Mouse (Mus musculus): ENCODE data around the gene Cd320. TPM values are rescaled to one million over a fixed set of nuclear protein-coding genes. Genes with fewer than 3 reads are reported as not detected.
"Not testable (repeated sequence)": the region's sequence is repeated elsewhere in the genome, so short reads cannot be mapped to it uniquely, and the experiment has no call there.

Gene Cd320
- total RNA-seq, 4 experiments from 2014 or later, result 22.8 to 26.0 (median 25.1) TPM

DNA sequence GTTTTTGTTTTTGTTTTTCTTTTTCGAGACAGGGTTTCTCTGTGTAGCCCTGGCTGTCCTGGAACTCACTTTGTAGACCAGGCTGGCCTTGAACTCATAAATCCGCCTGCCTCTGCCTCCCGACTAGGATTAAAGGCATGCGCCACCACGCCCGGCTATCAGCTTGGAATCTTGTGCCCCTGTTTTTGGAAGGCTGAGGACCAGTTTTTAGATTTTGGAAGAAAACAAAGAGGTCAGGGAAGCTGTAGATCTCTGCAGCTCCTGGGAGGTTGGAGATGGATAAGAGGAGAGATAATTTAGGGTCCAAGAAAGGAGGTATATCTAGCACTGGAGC, 17.9 kb upstream of the Cd320 start:
- not testable (repeated sequence) for DNase-seq (ENCODE audit: low spot score in 2 of 2)

DNA sequence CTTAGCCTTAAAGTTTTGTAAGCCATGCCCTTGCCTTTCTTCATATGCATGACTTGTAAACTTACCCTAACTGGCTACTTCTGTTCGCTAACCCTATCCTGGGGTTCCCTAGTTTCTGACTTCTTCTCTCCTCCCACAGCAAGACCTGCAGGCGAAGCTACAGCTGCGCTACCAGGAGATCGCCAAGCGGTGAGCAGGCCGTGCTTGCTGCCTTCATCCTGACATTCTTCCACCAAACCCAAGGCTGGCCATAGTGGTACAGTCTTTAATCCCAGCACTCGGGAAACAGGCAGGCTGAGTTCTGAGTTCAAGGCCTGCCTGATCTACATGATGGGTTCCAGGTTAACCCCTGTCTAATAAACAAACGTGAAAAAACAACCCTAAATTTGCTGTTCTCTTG, 17.4 kb upstream of the Cd320 start:
- no peak for DNase-seq (ENCODE audit: low spot score in 2 of 2)

DNA sequence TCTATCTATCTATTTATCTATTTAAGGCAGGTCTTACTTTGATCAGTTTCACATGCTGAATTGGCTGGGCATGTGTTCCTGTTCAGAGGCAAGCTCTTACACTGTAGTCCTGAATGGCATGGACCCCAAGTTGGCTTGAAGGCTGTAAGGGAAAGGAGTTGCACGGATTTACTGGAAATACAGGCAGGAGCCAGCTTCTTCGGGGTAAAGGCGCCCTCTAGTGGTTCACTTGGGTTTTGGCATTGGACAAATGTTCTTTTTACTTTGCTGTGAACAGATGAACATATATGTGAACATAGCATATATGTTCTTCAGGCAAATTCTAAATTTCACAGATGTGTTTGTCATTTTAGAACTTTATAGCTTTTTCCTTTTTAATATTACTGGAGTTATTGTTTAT, 16.0 kb upstream of the Cd320 start:
- peak; percentile 49 to 69 for DNase-seq (ENCODE audit: low spot score in 2 of 2)

DNA sequence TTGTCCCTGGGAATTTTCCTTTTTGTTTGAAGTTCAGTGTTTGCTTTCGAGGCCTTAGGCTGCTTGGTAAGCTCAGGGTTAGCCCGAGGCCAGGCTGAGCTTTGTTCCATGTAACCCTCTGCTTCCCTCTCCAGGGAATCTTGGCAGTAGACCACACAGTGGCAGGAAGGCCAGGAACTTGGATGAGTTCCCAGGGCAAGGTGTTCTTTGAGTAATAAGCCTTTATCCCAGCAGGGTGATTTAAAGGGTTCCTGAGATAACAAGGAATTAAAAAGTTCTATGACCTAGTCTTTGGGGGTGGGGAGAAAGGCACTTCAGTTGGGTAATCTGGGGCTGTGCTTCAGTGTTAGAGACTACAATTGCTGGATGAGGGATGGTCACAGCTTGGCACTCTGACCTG, 14.0 kb upstream of the Cd320 start:
- DNase-seq (ENCODE audit: low spot score in 2 of 2), result no peak

DNA sequence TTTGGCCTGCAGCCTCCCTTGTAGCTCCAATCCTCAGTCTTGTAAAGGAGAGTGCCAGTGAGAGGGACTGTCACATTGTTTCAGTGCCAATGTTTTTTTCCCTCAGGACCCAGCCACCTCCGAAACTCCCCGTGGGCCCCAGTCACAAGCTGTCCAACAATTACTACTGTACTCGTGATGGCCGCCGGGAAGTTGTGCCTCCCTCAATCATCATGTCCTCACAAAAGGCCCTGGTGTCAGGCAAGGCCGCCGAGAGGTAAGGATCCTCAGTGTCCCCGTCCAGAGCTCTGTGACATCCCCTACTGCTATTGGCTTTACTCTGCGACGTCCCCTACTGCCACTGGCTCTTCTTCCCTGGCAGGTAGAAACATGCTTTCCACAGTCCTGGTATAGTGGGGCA, 13.3 kb upstream of the Cd320 start:
- DNase-seq (ENCODE audit: low spot score in 2 of 2), result no peak

DNA sequence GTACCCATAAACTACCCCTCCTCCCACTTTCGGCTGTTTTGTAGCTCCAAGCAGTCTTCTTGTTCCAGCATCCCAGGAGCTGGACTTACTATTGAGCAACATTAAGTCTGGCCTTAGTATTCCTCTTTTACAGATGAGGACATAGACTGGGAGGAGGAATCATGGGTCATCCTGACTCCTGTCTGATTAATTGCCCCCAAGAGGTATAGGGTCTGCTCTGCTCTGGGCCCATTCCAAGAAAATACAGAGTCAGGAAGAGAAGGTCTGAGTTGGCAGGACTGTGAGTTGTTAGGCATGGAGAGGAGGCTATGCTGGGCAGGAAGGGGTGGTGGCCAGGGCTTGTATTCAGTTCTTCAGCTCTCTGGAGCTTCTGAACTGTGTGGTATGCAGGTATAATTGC, 1.3 kb downstream of the Cd320 start:
- no peak for DNase-seq (ENCODE audit: low spot score in 2 of 2)

DNA sequence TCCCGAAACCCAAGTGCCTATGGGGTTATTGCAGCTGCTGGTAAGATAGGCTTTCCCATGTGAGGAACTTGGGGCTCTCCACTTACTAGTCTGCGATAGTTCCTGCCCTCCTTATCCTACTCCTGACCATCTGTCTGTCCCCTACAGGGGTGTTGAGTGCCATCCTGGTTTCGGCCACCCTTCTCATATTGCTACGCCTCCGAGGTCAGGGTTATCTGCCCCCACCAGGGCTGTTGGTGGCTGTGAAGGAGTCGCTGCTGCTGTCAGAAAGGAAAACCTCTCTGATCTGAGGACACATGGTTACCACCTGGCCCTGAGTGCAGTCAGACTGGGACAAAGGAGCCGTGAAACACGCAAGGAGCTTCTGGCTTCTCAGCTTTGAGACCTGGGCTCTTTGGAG, 5.2 kb downstream of the Cd320 start:
- no peak for DNase-seq (ENCODE audit: low spot score in 2 of 2)

DNA sequence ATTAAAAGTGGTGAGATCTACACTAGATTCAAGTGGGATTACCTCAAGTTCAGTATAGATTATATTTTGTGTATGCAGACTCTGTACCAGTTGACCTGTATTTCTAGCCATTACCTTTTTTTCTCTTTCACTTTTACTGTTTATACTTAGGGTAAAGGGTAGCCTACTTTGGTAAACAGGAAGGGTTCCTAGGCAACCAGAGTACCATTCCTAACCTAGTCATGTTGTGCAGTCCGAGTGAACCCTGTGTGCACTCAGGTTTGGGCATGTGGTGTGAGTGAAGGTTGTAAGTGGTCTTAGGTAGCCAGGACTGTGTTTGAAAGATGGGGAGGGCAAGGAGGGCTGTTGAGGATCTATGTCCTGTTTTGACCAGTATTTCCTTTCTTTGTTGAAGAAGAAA, 8.4 kb downstream of the Cd320 start:
- DNase-seq (ENCODE audit: low spot score in 2 of 2), result no peak

DNA sequence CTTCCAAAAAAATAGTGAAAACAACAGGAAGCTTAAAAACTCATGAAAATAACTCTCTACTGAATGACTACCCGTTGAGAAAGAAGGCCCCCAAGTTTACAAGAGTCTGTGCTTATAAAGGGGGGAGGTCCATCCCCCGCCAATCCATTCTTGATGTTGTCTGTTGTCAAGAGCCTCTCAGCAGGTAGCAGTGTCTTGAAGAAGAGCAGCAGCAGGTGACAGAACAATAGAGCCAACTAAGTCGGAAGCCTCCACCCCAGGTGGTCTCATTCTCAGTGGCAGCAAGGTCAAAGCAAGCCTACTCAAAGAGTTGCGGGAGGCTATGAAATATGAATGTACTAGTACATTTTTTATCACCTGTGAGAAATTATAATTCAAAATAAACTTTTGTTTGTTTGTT, 14.9 kb downstream of the Cd320 start:
- DNase-seq (ENCODE audit: low spot score in 2 of 2), result no peak

DNA sequence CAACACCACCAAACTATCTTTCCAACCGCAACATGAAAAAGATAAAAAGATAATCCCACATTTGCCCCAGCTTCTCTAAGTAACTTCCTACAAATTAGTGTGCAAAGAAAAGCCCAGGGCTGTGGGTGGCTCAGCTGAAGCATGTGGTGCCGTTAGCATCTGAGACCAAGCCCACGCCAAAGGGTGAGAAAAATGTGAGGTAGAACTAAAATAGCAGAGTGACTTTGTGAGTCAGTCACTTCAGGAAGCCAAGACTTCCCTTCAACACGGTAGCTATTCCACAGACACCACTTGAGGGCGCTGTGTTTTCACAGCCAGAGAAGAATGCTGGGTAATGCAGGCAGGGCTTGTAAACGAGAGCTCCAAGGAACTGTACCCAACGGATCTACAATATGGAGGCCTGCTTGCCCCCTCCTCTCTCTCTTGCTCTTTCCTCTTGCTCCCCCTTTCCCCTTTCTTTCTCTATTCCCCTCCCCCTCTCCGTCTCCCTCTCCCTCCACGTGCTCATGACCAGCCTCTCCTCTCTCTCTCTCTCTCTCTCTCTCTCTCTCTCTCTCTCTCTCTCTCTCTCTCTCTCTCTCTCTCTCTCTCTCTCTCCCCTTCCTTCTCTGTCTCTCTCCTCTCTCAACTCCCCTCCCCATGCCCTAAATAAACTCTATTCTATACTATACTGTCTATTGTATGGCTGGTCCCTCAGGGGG, 22.6 kb downstream of the Cd320 start:
- DNase-seq (ENCODE audit: low spot score in 2 of 2), result peak; percentile 69 to 71

DNA sequence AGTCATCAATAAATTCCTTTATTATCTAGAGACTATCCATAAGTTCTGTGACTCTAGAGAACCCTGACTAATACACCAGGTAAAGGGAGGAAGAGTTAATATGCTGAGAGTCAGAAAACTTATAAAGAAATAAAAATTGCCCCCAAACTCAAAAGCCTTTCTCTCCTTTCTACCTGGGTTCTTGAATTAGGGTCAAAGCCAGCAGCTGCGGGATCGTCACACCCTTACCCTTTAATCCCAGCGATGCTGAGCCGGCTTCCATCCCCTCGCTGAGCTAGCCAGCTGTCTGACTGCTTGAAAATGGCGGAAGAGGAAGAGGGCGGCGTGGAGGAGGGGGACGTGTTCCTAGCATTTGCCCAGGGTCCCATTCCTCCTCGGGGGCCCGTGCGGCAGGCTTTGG, 30.6 kb downstream of the Cd320 start, which contains the start of gene Gm7029:
Gene Gm7029 (plus strand): TSS at position 301 of the 400 bp plus-strand sequence.
- not testable (repeated sequence) for DNase-seq (ENCODE audit: low spot score in 2 of 2)

DNA sequence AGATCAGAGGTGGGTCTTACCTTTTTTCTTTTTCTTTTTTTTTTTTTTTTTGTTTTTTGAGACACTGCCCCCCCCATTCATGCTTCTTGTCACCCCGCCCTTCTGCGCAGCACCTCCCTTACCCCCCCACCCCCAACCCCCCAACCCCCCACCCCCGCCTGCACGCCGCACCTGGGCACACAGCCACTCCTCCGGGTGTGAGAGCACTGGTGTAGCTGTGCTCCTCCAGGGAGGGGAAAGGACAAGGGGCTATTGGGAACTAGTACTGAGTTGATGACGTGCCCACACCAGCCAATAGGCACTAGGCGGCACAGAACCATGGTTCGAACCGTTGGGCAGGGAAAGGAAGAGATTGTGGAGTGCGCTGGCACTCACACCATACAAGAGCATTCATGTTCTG, 31.5 kb downstream of the Cd320 start:
- DNase-seq (ENCODE audit: low spot score in 2 of 2), result no peak

DNA sequence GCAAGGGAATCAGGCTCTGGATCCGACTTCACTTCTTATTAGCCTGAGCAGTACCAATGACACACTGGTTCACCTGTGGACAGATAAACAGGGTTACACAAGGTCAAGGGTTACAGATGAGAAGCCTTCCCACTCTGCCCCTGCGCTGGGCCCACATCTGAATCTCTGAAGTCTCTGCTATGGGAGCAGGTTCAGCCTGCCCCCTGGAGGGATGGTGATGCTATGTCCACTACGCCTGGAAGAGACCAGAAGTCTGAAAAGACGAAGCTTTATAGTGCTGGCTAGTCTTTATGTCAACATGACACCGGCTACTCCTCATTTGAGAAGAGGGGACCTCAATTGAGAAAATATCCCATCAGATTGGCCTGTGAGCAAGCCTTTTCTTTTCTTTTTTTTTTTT, 32.9 kb downstream of the Cd320 start:
- not testable (repeated sequence) for DNase-seq (ENCODE audit: low spot score in 2 of 2)

DNA sequence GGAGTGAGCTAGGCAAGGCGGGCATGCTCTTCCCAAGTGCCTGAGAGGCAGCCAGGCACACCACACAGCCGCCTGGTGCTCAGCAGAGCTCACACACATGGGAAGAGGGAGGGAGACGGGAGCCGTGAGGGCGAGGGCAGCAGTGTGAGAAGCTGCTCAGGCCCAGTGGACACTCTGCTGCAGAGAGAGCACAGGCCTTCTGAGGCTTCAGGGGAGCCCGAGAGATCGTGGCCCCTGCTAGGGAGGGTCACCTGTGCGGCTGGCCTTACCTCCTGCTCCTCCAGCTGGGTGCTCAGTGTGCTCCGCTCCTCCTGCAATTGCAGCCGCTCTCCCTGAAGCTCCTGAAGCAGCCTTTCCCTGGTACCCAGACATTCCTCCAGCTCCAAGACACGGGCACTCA, 41.4 kb downstream of the Cd320 start:
- DNase-seq (ENCODE audit: low spot score in 2 of 2), result not testable (repeated sequence)

DNA sequence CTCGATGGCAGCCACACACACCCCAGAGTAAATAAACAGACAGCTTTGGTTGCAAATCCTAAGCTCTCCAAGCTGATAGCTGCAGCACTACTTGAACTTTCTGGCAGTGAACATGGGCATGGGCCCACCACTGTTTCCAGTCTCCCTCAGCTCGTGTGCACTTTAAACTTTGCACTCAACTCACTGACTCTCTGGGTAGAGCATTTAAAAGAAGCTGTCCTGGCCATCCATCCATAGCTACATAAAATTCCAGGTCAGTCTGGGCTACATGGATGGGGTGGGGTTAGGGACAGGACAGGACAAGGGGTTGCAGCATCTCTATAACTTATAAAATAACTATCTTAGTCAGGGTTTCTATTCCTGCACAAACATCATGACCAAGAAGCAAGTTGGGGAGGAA, 44.9 kb downstream of the Cd320 start:
- DNase-seq (ENCODE audit: low spot score in 2 of 2), result not testable (repeated sequence)

DNA sequence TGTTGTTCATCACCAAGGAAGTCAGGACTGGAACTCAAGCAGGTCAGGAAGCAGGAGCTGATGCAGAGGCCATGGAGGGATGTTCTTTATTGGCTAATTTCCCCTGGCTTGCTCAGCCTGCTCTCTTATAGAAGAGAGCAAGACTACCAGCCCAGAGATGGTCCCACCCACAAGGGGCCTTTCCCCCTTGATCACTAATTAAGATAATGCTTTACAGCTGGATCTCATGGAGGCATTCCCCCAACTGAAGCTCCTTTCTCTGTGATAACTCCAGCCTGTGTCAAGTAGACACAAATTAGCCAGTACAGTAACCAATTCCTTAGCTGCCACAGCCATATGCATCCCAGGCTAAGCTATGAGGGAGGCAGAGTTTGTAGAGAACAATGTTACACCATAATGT, 45.3 kb downstream of the Cd320 start:
- DNase-seq (ENCODE audit: low spot score in 2 of 2), result not testable (repeated sequence)

DNA sequence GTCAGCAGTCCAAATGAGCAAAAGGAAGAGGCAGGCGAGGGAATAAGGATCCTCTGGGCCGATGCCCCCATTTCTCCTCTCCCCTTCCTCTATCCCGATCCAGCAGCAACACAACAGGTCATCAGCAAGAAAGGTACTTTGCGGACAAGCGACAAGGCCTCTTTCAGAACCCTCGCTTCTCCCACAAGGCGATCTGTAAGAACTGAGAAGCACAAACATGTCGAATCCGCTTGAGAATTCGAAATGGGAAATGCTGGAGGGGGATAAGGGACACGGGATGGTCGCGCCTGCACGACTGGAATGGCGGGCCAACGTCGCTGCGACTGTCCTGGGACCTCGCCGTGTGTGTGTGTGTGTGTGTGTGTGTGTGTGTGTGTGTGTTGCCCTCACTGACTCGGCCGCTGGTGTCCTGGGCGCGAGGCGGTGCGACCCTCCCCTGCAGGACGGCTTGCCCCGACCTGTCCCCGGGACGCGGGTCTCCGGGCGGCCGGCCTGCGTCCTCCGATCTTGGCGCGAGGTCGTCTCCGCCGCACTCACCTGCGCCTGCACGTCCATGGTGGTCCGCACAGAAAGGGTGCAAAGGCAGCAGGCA, 47.1 kb downstream of the Cd320 start:
- DNase-seq (ENCODE audit: low spot score in 2 of 2), result not testable (repeated sequence)

DNA sequence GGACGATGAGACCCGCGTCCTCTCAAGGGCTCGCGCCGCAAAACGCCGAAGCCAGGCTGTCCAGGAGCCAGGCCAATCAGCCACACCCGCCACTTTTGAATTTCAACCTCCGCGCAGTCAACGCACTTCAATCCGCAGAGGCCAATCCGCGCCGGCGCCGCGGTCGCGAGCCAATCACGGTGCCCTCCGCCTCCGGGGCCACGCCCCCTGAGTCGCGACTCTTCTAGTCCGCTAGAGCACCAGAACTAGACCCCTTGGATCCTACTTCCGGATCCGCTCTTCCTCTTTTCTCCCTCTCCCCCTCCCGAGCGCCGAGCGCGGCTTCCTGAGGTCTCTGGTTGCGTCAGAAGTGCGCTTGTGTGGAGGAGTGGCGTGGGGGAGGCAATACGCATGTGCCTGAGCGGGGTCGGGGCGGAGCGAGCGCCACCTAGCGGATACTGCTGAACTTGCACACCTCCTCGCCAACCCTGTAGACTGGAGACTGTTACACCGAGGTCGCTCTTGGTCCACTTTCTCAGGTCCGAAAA, 47.7 kb downstream of the Cd320 start, which contains the start of gene Kifc1:
Gene Kifc1 (minus strand): TSS at position 129 of the 527 bp plus-strand sequence.
- peak; percentile 100 for DNase-seq (ENCODE audit: low spot score in 2 of 2)

DNA sequence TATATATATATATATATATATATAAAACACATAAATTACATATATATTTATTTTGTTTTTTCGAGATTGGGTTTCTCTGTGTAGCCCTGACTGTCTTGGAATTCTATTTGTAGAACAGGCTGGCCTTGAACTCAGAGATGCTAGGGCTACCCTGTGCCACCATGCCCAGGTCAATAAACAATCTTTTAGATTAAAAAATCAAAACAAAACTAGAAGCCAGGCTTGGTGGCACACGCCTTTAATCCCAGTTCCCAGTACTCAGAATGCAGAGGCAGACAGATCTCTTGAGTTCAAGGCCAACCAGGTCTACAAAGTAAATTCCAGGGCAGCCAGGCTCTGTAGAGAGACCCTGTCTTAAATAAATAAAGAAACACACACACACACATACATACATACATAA, 48.5 kb downstream of the Cd320 start:
- DNase-seq (ENCODE audit: low spot score in 2 of 2), result no peak

DNA sequence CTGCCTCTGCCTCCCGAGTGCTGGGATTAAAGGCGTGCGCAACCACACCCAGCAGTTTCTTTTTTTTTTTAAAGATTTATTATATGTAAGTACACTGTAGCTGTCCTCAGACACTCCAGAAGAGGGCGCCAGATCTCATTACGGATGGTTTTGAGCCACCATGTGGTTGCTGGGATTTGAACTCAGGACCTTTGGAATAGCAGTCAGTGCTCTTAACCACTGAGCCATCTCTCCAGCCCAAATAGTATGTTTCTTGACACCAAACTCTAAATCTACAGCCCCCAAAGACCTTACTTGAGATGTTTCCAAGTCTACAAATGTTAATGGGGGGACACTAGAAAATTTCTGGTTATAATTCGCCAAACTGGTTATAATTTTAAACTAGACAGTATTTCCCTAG, 49.0 kb downstream of the Cd320 start:
- DNase-seq (ENCODE audit: low spot score in 2 of 2), result not testable (repeated sequence)

DNA sequence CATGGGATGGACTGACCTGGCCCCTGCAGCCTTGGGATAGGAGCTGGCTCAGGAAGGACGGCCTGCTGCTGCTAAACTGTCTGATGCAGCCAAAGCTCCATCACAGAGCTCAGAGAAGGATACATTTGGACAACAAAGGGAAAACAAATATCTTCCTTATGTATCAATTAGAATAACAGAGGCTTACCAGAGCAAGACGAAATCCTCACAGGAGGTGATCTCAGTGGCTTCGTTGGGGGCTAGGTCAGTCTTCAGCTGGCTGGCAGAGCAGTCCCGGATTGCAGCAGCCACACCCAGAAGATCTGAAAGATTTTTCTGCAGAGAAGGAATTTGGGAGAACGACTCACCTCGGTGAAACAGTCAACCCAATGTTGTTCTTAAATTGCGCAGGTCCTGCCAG, 49.5 kb downstream of the Cd320 start:
- no peak for DNase-seq (ENCODE audit: low spot score in 2 of 2)

DNA sequence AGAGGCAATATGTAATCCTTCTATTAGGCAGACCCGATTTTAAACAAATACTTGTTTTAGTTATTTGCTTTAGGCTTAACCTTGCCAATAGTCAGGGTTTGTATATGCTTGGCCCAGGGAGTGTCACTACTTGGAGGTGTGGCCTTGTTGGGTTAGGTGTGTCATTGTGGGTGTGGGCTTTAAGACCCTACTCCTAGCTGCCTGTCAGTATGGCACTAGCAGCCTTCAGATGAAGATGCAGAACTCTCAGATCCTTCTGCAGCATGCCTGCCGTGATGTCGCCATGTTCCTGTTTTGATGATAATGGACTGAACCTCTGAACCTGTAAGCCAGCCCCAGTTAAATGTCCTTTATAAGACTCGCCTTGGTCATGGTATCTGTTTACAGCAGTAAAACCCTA, 50.1 kb downstream of the Cd320 start:
- DNase-seq (ENCODE audit: low spot score in 2 of 2), result not testable (repeated sequence)
